Mouse (Mus musculus): ENCODE results near the gene Fastkd3. TPM values are rescaled to one million over a fixed set of nuclear protein-coding genes. Genes with fewer than 3 reads are reported as not detected.

The Fastkd3 gene
- total RNA-seq, 2 experiments from 2014 or later = 18.6 to 20.1 TPM

- DNase-seq = no peak
Observed at GRCm38 (mm10) chr13:68607652-68608405, 25.8 kb downstream of the Fastkd3 start.

GRCm38 (mm10) chr13:68622792-68623191 lies 40.8 kb downstream of the Fastkd3 start:
- no peak for DNase-seq

DNA sequence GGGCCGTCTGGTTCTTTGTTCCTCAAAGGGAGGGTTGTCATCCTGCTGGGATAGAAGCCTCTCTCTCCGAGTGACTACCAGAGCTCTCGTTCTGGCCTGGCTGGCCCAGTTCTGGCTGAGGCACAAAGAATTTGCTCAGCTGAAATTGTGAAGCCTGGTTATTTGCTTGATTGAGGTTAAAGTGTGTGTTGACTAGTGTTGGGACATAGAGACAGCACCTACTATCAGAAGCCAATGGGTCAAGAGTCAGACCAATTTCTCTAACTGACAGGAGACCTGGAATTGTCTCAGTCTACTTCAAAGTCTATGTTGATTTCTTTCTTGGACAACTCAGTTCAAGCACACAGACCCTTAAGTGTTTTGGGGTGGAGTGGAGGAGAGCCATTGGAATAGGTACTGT lies 45.0 kb downstream of the Fastkd3 start:
- DNase-seq = no peak

Other genes starting within 250 kb of the Fastkd3 start
- 10 to 100 TPM; 28.0 to 29.9 TPM for gene Mtrr, start 85 bp upstream of the Fastkd3 start, total RNA-seq (2021)
- gene 1700001L19Rik, start 15.2 kb downstream of the Fastkd3 start, total RNA-seq (2021) = 10 to 100 TPM; 13.4 to 15.3 TPM